11 mouse cellular contexts compared by ENCODE assay signal in the genomic region with DNA sequence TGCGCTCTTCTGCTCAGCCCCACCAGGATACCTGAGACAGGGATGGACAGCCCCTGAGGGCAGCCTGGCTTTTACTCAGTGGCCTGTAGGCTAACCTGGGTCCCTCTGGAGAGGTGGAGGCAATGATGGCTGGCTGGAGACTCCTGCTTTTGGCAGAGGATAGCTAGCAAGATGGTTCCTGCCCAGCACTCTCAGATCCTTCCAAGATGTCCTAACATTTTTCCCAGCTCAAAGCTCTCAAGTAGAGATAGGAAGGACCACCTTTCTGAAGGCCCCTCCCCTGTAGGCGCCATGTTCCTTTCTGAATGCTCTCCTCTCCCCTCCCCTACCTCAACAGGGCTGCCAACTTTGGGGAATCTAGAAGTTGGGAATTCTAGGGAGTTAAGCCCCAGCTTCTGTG. TPM values are rescaled to one million over a fixed set of nuclear protein-coding genes. Genes with fewer than 3 reads are reported as not detected.
DNase-seq lines count a peak whose midpoint lies in the region; ATAC-seq lines count a peak whose summit lies in the region.
"Had no signal": no experiment of that assay in that cellular context is flagged by ENCODE, and none has a peak within 500 bp of the region (broad histone marks: within the 10 kb centered on the region; RNA-seq: fewer than 3 reads in every experiment).

No protein-coding gene starts in this region.

- no peak for ATAC-seq in intestine, embryonic 15.5 days
- no peak for ATAC-seq in intestine, embryonic 16.5 days
- no peak for ATAC-seq in embryonic facial prominence, embryonic 14.5 days (ENCODE audit: low read depth)
- no peak for ATAC-seq in hindbrain, embryonic 16.5 days
- no peak for ATAC-seq in midbrain, embryonic 16.5 days
- ATAC-seq: intestine, postnatal 0 days had no signal

- 0 out of 2 replicates have a peak overlapping the region, but pooled peaks have one; percentile 4 for H3K4me3 ChIP-seq in intestine, embryonic 15.5 days (replicated peaks)
- no peak overlapping the region; the same call in 1 of the 2 replicates for H3K4me3 ChIP-seq in intestine, embryonic 16.5 days (ENCODE audit: low read length)
- H3K4me3 ChIP-seq in embryonic facial prominence, embryonic 14.5 days (ENCODE audit: low read depth, low read length) = no peak overlapping the region
- H3K4me3 ChIP-seq in hindbrain, embryonic 16.5 days (ENCODE audit: low read length) = no peak overlapping the region
- H3K4me3 ChIP-seq in midbrain, embryonic 16.5 days (ENCODE audit: low read depth, low read length) = peak overlapping the region; percentile 6; the same call in 1 of the 2 replicates

- H3K27me3 ChIP-seq in intestine, embryonic 15.5 days (replicated peaks) = no peaks in the 10 kb centered on the region
- no peaks in the 10 kb centered on the region for H3K27me3 ChIP-seq in intestine, embryonic 16.5 days (replicated peaks; ENCODE audit: control insufficient read depth, insufficient read depth, low read length)
- no peaks in the 10 kb centered on the region for H3K27me3 ChIP-seq in embryonic facial prominence, embryonic 14.5 days (replicated peaks; ENCODE audit: control insufficient read depth, insufficient read depth, low read length)
- H3K27me3 ChIP-seq in hindbrain, embryonic 16.5 days (replicated peaks; ENCODE audit: control insufficient read depth, insufficient read depth, low read length) = no peaks in the 10 kb centered on the region
- H3K27me3 ChIP-seq in midbrain, embryonic 16.5 days (ENCODE audit: control insufficient read depth, insufficient read depth, low read depth, low read length) = no peaks in the 10 kb centered on the region

- peaks cover 29% of the 10 kb centered on the region for H3K4me1 ChIP-seq in intestine, embryonic 15.5 days (replicated peaks)
- peaks cover 41% of the 10 kb centered on the region for H3K4me1 ChIP-seq in intestine, embryonic 16.5 days (ENCODE audit: control insufficient read depth, insufficient read depth, low read length)
- H3K4me1 ChIP-seq in embryonic facial prominence, embryonic 14.5 days (ENCODE audit: control insufficient read depth, insufficient read depth, low read length) = peaks cover 22% of the 10 kb centered on the region
- H3K4me1 ChIP-seq in hindbrain, embryonic 16.5 days (ENCODE audit: control insufficient read depth, insufficient read depth, low read depth, low read length) = peaks cover 45% of the 10 kb centered on the region
- peaks cover 40% of the 10 kb centered on the region for H3K4me1 ChIP-seq in midbrain, embryonic 16.5 days (ENCODE audit: control insufficient read depth, insufficient read depth, low read length)

- peak overlapping the region; percentile 98 for H3K4me2 ChIP-seq in intestine, embryonic 15.5 days (replicated peaks)
- no peak overlapping the region for H3K4me2 ChIP-seq in intestine, embryonic 16.5 days (ENCODE audit: low read depth, low read length)
- peak overlapping the region; percentile 100; the same call in 1 of the 2 replicates for H3K4me2 ChIP-seq in embryonic facial prominence, embryonic 14.5 days (ENCODE audit: low read depth, low read length)
- peak overlapping the region; percentile 98 for H3K4me2 ChIP-seq in hindbrain, embryonic 16.5 days (ENCODE audit: low read length)
- no peak overlapping the region for H3K4me2 ChIP-seq in midbrain, embryonic 16.5 days (ENCODE audit: low read length)

- H3K9me3 ChIP-seq in intestine, embryonic 15.5 days = no peaks in the 10 kb centered on the region
- H3K9me3 ChIP-seq in intestine, embryonic 16.5 days (ENCODE audit: control insufficient read depth, low read length) = no peaks in the 10 kb centered on the region
- no peaks in the 10 kb centered on the region for H3K9me3 ChIP-seq in embryonic facial prominence, embryonic 14.5 days (ENCODE audit: control insufficient read depth, low read length)
- no peaks in the 10 kb centered on the region for H3K9me3 ChIP-seq in hindbrain, embryonic 16.5 days (ENCODE audit: control insufficient read depth, low read length)
- no peaks in the 10 kb centered on the region for H3K9me3 ChIP-seq in midbrain, embryonic 16.5 days (replicated peaks; ENCODE audit: control insufficient read depth, low read length, poor library complexity, severe bottlenecking)

- 77% methylated on average over 2 of the region's 2 CpGs for WGBS in intestine, embryonic 15.5 days
- WGBS in intestine, embryonic 16.5 days = 91% methylated on average over 2 of the region's 2 CpGs
- 80% methylated on average over 2 of the region's 2 CpGs for WGBS in embryonic facial prominence, embryonic 14.5 days
- 97% methylated on average over 2 of the region's 2 CpGs for WGBS in hindbrain, embryonic 16.5 days
- WGBS in midbrain, embryonic 16.5 days = 90% methylated on average over 2 of the region's 2 CpGs

- H3K36me3 ChIP-seq in intestine, embryonic 15.5 days = peaks cover 41% of the 10 kb centered on the region
- peaks cover 34% of the 10 kb centered on the region for H3K36me3 ChIP-seq in intestine, embryonic 16.5 days (ENCODE audit: control insufficient read depth, insufficient read depth, low read length)
- peaks cover 68% of the 10 kb centered on the region for H3K36me3 ChIP-seq in embryonic facial prominence, embryonic 14.5 days (ENCODE audit: control insufficient read depth, insufficient read depth, low read length)
- peaks cover 17% of the 10 kb centered on the region; the same call in 1 of the 2 replicates for H3K36me3 ChIP-seq in hindbrain, embryonic 16.5 days (ENCODE audit: control insufficient read depth, insufficient read depth, low read length)
- H3K36me3 ChIP-seq in midbrain, embryonic 16.5 days (ENCODE audit: control insufficient read depth, insufficient read depth, low read length) = peaks cover 18% of the 10 kb centered on the region

- no peak for DNase-seq in embryonic facial prominence, embryonic 14.5 days (ENCODE audit: low spot score)
- DNase-seq in thymus, postnatal 36 days = no peak
- no peak for DNase-seq in left cerebral cortex, adult 8-10 months (ENCODE audit: low spot score in 2 of 2)
- DNase-seq in cerebellum, postnatal 14 days = no peak
- DNase-seq: B cell, adult 2 months; heart, adult 18-20 months had no signal

- no peak overlapping the region for H3K27ac ChIP-seq in intestine, embryonic 15.5 days
- H3K27ac ChIP-seq in intestine, embryonic 16.5 days (ENCODE audit: low read length) = no peak overlapping the region
- no peak overlapping the region for H3K27ac ChIP-seq in embryonic facial prominence, embryonic 14.5 days (replicated peaks; ENCODE audit: low read depth, low read length)
- no peak overlapping the region for H3K27ac ChIP-seq in hindbrain, embryonic 16.5 days (ENCODE audit: low read depth, low read length)
- H3K27ac ChIP-seq in midbrain, embryonic 16.5 days (ENCODE audit: low read length) = no peak overlapping the region

- no peak overlapping the region for H3K9ac ChIP-seq in intestine, embryonic 15.5 days
- no peak overlapping the region; the same call in 1 of the 2 replicates for H3K9ac ChIP-seq in intestine, embryonic 16.5 days (ENCODE audit: low read depth, low read length)
- no peak overlapping the region; the same call in 1 of the 2 replicates for H3K9ac ChIP-seq in embryonic facial prominence, embryonic 14.5 days (ENCODE audit: low read depth, low read length)
- H3K9ac ChIP-seq in hindbrain, embryonic 16.5 days (ENCODE audit: low read depth, low read length) = no peak overlapping the region; the same call in 1 of the 2 replicates
- H3K9ac ChIP-seq in midbrain, embryonic 16.5 days (ENCODE audit: low read depth, low read length) = no peak overlapping the region; the same call in 1 of the 2 replicates

RNA-seq across cellular contexts. Expression of gene Patz1, which starts 6.0 kb away (rescaled TPM):
- polyA plus RNA-seq in intestine, embryonic 15.5 days (2015; fragmentation: Nextera tagmentation; extraction: Ambion mirVana) = 34.2 and 36.1 TPM in 2 replicates
- polyA plus RNA-seq in intestine, embryonic 16.5 days (2015; fragmentation: Nextera tagmentation; extraction: Ambion mirVana) = 20.9 and 22.1 TPM in 2 replicates
- polyA plus RNA-seq in embryonic facial prominence, embryonic 14.5 days (2014; fragmentation: Nextera tagmentation; extraction: Ambion mirVana) = 35.3 and 41.0 TPM in 2 replicates
- polyA plus RNA-seq in hindbrain, embryonic 16.5 days (2015; fragmentation: Nextera tagmentation; extraction: Ambion mirVana) = 35.2 and 40.7 TPM in 2 replicates
- 41.6 and 52.0 TPM in 2 replicates for polyA plus RNA-seq in midbrain, embryonic 16.5 days (2015; fragmentation: Nextera tagmentation; extraction: Ambion mirVana)
- total RNA-seq in left cerebral cortex, adult 8-10 months (2022) = 10 to 100 TPM; 53.4 to 57.4 (median 54.1) TPM

RNA-seq across cellular contexts. Expression of gene Drg1, which starts 28.4 kb away (rescaled TPM):
- 209 and 211 TPM in 2 replicates for polyA plus RNA-seq in intestine, embryonic 15.5 days (2015; fragmentation: Nextera tagmentation; extraction: Ambion mirVana)
- 179 and 194 TPM in 2 replicates for polyA plus RNA-seq in intestine, embryonic 16.5 days (2015; fragmentation: Nextera tagmentation; extraction: Ambion mirVana)
- polyA plus RNA-seq in embryonic facial prominence, embryonic 14.5 days (2014; fragmentation: Nextera tagmentation; extraction: Ambion mirVana) = 177 and 190 TPM in 2 replicates
- 207 and 210 TPM in 2 replicates for polyA plus RNA-seq in hindbrain, embryonic 16.5 days (2015; fragmentation: Nextera tagmentation; extraction: Ambion mirVana)
- polyA plus RNA-seq in midbrain, embryonic 16.5 days (2015; fragmentation: Nextera tagmentation; extraction: Ambion mirVana) = 212 and 223 TPM in 2 replicates
- total RNA-seq in left cerebral cortex, adult 8-10 months (2022) = 10 to 100 TPM; 95.6 to 98.8 (median 96.9) TPM

RNA-seq across cellular contexts. Expression of gene Pik3ip1, which starts 35.6 kb away (rescaled TPM):
- 8.5 and 8.7 TPM in 2 replicates for polyA plus RNA-seq in intestine, embryonic 15.5 days (2015; fragmentation: Nextera tagmentation; extraction: Ambion mirVana)
- 7.3 and 8.8 TPM in 2 replicates for polyA plus RNA-seq in intestine, embryonic 16.5 days (2015; fragmentation: Nextera tagmentation; extraction: Ambion mirVana)
- polyA plus RNA-seq in embryonic facial prominence, embryonic 14.5 days (2014; fragmentation: Nextera tagmentation; extraction: Ambion mirVana) = 14.4 and 16.2 TPM in 2 replicates
- polyA plus RNA-seq in hindbrain, embryonic 16.5 days (2015; fragmentation: Nextera tagmentation; extraction: Ambion mirVana) = 30.8 and 36.1 TPM in 2 replicates
- 22.8 and 29.5 TPM in 2 replicates for polyA plus RNA-seq in midbrain, embryonic 16.5 days (2015; fragmentation: Nextera tagmentation; extraction: Ambion mirVana)
- 10 to 100 TPM; 40.3 to 44.5 (median 42.4) TPM for total RNA-seq in left cerebral cortex, adult 8-10 months (2022)

Comparison
In these comparisons a context has a peak if more than half of its experiments do, and no peak if none do; other contexts are left out.
1. H3K4me2 ChIP-seq: peak in intestine, embryonic 15.5 days (single experiment), embryonic facial prominence, embryonic 14.5 days (single experiment) and hindbrain, embryonic 16.5 days (single experiment); none in intestine, embryonic 16.5 days (single experiment) and midbrain, embryonic 16.5 days (single experiment).
2. H3K4me3 ChIP-seq: peak in intestine, embryonic 15.5 days (single experiment) and midbrain, embryonic 16.5 days (single experiment); none in intestine, embryonic 16.5 days (single experiment), embryonic facial prominence, embryonic 14.5 days (single experiment) and hindbrain, embryonic 16.5 days (single experiment).